Mouse (Mus musculus): ENCODE results near the gene Chadl. TPM values are rescaled to one million over a fixed set of nuclear protein-coding genes. Genes with fewer than 3 reads are reported as not detected.
"Not testable (repeated sequence)": the region's sequence is repeated elsewhere in the genome, so short reads cannot be mapped to it uniquely, and the experiment has no call there.

The Chadl gene
- total RNA-seq (2021) = 10 to 100 TPM; 11.5 to 12.6 TPM

- peak; percentile 46 to 53 for DNase-seq
Observed at GRCm38 (mm10) chr15:81697175-81697574, at the start of gene Chadl. Gene Chadl, minus strand, starts transcription at chr15:81697287.

GRCm38 (mm10) chr15:81745601-81746114 is 48.6 kb upstream of the Chadl start:
- peak; percentile 44 to 45 for DNase-seq

GRCm38 (mm10) chr15:81744992-81745600 is 48.0 kb upstream of the Chadl start, which contains the start of the genes Zc3h7b and Rangap1:
Gene Zc3h7b, plus strand, starts transcription at chr15:81745057.
Gene Rangap1, minus strand, starts transcription at chr15:81745530.
- peak; percentile 76 to 79 for DNase-seq

- DNase-seq = not testable (repeated sequence)
Observed at GRCm38 (mm10) chr15:81742368-81742767, 45.3 kb upstream of the Chadl start.

GRCm38 (mm10) chr15:81739924-81740323 is 42.8 kb upstream of the Chadl start:
- DNase-seq = no peak

GRCm38 (mm10) chr15:81739296-81739695 is 42.2 kb upstream of the Chadl start:
- no peak for DNase-seq

- no peak for DNase-seq
Observed at GRCm38 (mm10) chr15:81735075-81735474, 38.0 kb upstream of the Chadl start.

- peak; percentile 98 to 99 for DNase-seq
Observed at GRCm38 (mm10) chr15:81729792-81730635, 32.9 kb upstream of the Chadl start.

GRCm38 (mm10) chr15:81729241-81729791 is 32.2 kb upstream of the Chadl start:
- DNase-seq = peak; percentile 40 to 57

- DNase-seq = no peak
Observed at GRCm38 (mm10) chr15:81725965-81726364, 28.9 kb upstream of the Chadl start.

GRCm38 (mm10) chr15:81723653-81724052 is 26.6 kb upstream of the Chadl start:
- DNase-seq = no peak

- no peak for DNase-seq
Observed at GRCm38 (mm10) chr15:81722361-81722760, 25.3 kb upstream of the Chadl start.

- DNase-seq = no peak
Observed at GRCm38 (mm10) chr15:81719139-81719531, 22.0 kb upstream of the Chadl start.

- DNase-seq = no peak
Observed at GRCm38 (mm10) chr15:81718336-81719138, 21.4 kb upstream of the Chadl start.

- no peak for DNase-seq
Observed at GRCm38 (mm10) chr15:81713742-81714141, 16.7 kb upstream of the Chadl start.

- no peak for DNase-seq
Observed at GRCm38 (mm10) chr15:81710801-81711200, 13.7 kb upstream of the Chadl start.

GRCm38 (mm10) chr15:81709686-81710085 is 12.6 kb upstream of the Chadl start:
- DNase-seq = no peak

GRCm38 (mm10) chr15:81708991-81709390 is 11.9 kb upstream of the Chadl start:
- DNase-seq = no peak

GRCm38 (mm10) chr15:81703094-81703489 is 6.0 kb upstream of the Chadl start:
- no peak for DNase-seq

- DNase-seq = no peak
Observed at GRCm38 (mm10) chr15:81702306-81703093, 5.4 kb upstream of the Chadl start.

GRCm38 (mm10) chr15:81701350-81701749 is 4.3 kb upstream of the Chadl start:
- DNase-seq = not testable (repeated sequence)
